Mouse (Mus musculus) heart, embryonic 15.5 days (tissue): ENCODE measurements around the gene Tbx2. TPM values are rescaled to one million over a fixed set of nuclear protein-coding genes. Genes with fewer than 3 reads are reported as not detected.
A peak's percentile ranks its signal among the peaks of the same experiment; 100 is the strongest.

Experiments
- ATAC-seq: fragments of 200-750 bp; cut with Nextera tagmentation; replicated peaks from 2 replicates; pipeline ENCODE4 v1.8.0; 2017; ENCODE audit warnings: low read depth, moderate TSS enrichment; ENCODE audit not compliant: insufficient number of reproducible peaks, insufficient read depth, low FRiP score
- H3K27ac ChIP-seq: fragments of 300-500 bp; sonication (generic); 2 replicates; pipeline ENCODE4 v1.5.1; 2015; ENCODE audit warnings: mild to moderate bottlenecking, inconsistent platforms
- H3K27me3 ChIP-seq: fragments of 300-500 bp; sonication (generic); 2 replicates; pipeline ENCODE4 v1.6.1; 2015; ENCODE audit warnings: inconsistent platforms
- H3K36me3 ChIP-seq: fragments of 300-500 bp; sonication (generic); 2 replicates; pipeline ENCODE4 v1.6.1; 2015; ENCODE audit warnings: mild to moderate bottlenecking, inconsistent platforms
- H3K4me1 ChIP-seq: fragments of 300-500 bp; sonication (generic); replicated peaks from 2 replicates; pipeline ENCODE4 v1.6.1; 2015; ENCODE audit warnings: inconsistent platforms
- H3K4me2 ChIP-seq: fragments of 300-500 bp; sonication (generic); 2 replicates; pipeline ENCODE4 v1.6.1; 2015; ENCODE audit warnings: inconsistent platforms, mild to moderate bottlenecking, moderate library complexity
- H3K4me3 ChIP-seq: fragments of 300-500 bp; sonication (generic); 2 replicates; pipeline ENCODE4 v1.5.1; 2015; ENCODE audit warnings: mild to moderate bottlenecking, inconsistent platforms
- H3K9ac ChIP-seq: fragments of 300-500 bp; sonication (generic); 2 replicates; pipeline ENCODE4 v1.6.1; 2015; ENCODE audit warnings: mild to moderate bottlenecking, inconsistent platforms
- H3K9me3 ChIP-seq: fragments of 300-500 bp; sonication (generic); replicated peaks from 2 replicates; pipeline ENCODE4 v1.6.1; 2016; ENCODE audit warnings: inconsistent platforms
- WGBS: fragments of 180-500 bp; shearing (Covaris S2); methylation state at CpG from one replicate; pipeline ENCODE4 v1.1.7; 2015; ENCODE audit warnings: mixed read lengths; 5-methylcytosine and 5-hydroxymethylcytosine counted together
- polyA plus RNA-seq: library from polyadenylated mRNA; unstranded; fragments of >200 nt; fragmentation: Nextera tagmentation; extraction: Ambion mirVana; gene quantifications from 2 replicates; pipeline ENCODE4 v1.2.1, GENCODE M21; 2015

Gene Tbx2
- polyA plus RNA-seq, 1 experiment from 2014 or later = 2.6 TPM

- Histone ChIP-seq H3K4me3 (no peak overlapping the region), H3K27ac (no peak overlapping the region), H3K4me1 (peaks cover 20% of the 10 kb centered on the region), H3K27me3 (peaks cover 37% of the 10 kb centered on the region), H3K4me2 (no peak overlapping the region), H3K9me3 (no peaks in the 10 kb centered on the region), H3K9ac (no peak overlapping the region), H3K36me3 (no peaks in the 10 kb centered on the region)
- 76% methylated on average over 11 of the region's 11 CpGs for WGBS
- ATAC-seq = no peak
These were observed 25.0 kb upstream of the Tbx2 start for GRCm38 (mm10) chr11:85807353-85807752.

GRCm38 (mm10) chr11:85811229-85811628 lies 21.1 kb upstream of the Tbx2 start:
- H3K9ac ChIP-seq = no peak overlapping the region
- H3K27ac ChIP-seq = no peak overlapping the region
- no peak overlapping the region for H3K4me3 ChIP-seq
- no peaks in the 10 kb centered on the region for H3K9me3 ChIP-seq
- H3K36me3 ChIP-seq = no peaks in the 10 kb centered on the region
- peaks cover 33% of the 10 kb centered on the region for H3K27me3 ChIP-seq
- H3K4me2 ChIP-seq = no peak overlapping the region
- ATAC-seq = no peak
- H3K4me1 ChIP-seq = peaks cover 14% of the 10 kb centered on the region
- WGBS = 51% methylated on average over 4 of the region's 4 CpGs

- Histone ChIP-seq H3K27ac (no peak overlapping the region), H3K27me3 (peaks cover 32% of the 10 kb centered on the region), H3K4me2 (no peak overlapping the region), H3K4me3 (no peak overlapping the region), H3K4me1 (peaks cover 14% of the 10 kb centered on the region), H3K9me3 (no peaks in the 10 kb centered on the region), H3K36me3 (no peaks in the 10 kb centered on the region), H3K9ac (no peak overlapping the region)
- no peak for ATAC-seq
- 92% methylated on average over 5 of the region's 5 CpGs for WGBS
These were observed 20.7 kb upstream of the Tbx2 start for GRCm38 (mm10) chr11:85811676-85812075.

- no peak for ATAC-seq
- Histone ChIP-seq H3K4me1 (peaks cover 14% of the 10 kb centered on the region), H3K9ac (no peak overlapping the region), H3K4me2 (no peak overlapping the region), H3K9me3 (no peaks in the 10 kb centered on the region), H3K27ac (no peak overlapping the region), H3K4me3 (no peak overlapping the region), H3K36me3 (no peaks in the 10 kb centered on the region), H3K27me3 (peaks cover 25% of the 10 kb centered on the region)
- WGBS = 86% methylated on average over 12 of the region's 12 CpGs
These were observed 20.0 kb upstream of the Tbx2 start for GRCm38 (mm10) chr11:85812201-85812966.

- Histone ChIP-seq H3K4me3 (no peak overlapping the region), H3K27me3 (peaks cover 26% of the 10 kb centered on the region), H3K9ac (no peak overlapping the region), H3K36me3 (no peaks in the 10 kb centered on the region), H3K9me3 (no peaks in the 10 kb centered on the region), H3K27ac (no peak overlapping the region), H3K4me1 (peaks cover 29% of the 10 kb centered on the region), H3K4me2 (no peak overlapping the region)
- no peak; the same call in 1 of the 2 replicates for ATAC-seq
- 35% methylated on average over 4 of the region's 4 CpGs for WGBS
These were observed 17.7 kb upstream of the Tbx2 start for GRCm38 (mm10) chr11:85814678-85815077.

- Histone ChIP-seq H3K36me3 (no peaks in the 10 kb centered on the region), H3K4me2 (no peak overlapping the region), H3K9ac (no peak overlapping the region), H3K27me3 (peaks cover 39% of the 10 kb centered on the region), H3K4me1 (peaks cover 26% of the 10 kb centered on the region), H3K4me3 (no peak overlapping the region), H3K9me3 (no peaks in the 10 kb centered on the region), H3K27ac (no peak overlapping the region)
- no peak for ATAC-seq
- 84% methylated on average over 5 of the region's 5 CpGs for WGBS
These were observed 15.9 kb upstream of the Tbx2 start for GRCm38 (mm10) chr11:85816471-85816870.

GRCm38 (mm10) chr11:85818401-85818800 lies 13.9 kb upstream of the Tbx2 start:
- H3K9ac ChIP-seq = no peak overlapping the region
- peaks cover 30% of the 10 kb centered on the region for H3K27me3 ChIP-seq
- H3K27ac ChIP-seq = no peak overlapping the region; the same call in 1 of the 2 replicates
- 42% methylated on average over 3 of the region's 3 CpGs for WGBS
- no peak overlapping the region for H3K4me3 ChIP-seq
- H3K36me3 ChIP-seq = no peaks in the 10 kb centered on the region
- ATAC-seq = no peak
- peaks cover 33% of the 10 kb centered on the region for H3K4me1 ChIP-seq
- H3K4me2 ChIP-seq = no peak overlapping the region
- no peaks in the 10 kb centered on the region for H3K9me3 ChIP-seq

- H3K4me3 ChIP-seq = no peak overlapping the region
- no peaks in the 10 kb centered on the region for H3K36me3 ChIP-seq
- no peaks in the 10 kb centered on the region for H3K9me3 ChIP-seq
- no peak overlapping the region for H3K27ac ChIP-seq
- H3K4me2 ChIP-seq = no peak overlapping the region
- no peak for ATAC-seq
- peaks cover 26% of the 10 kb centered on the region for H3K4me1 ChIP-seq
- H3K9ac ChIP-seq = no peak overlapping the region
- H3K27me3 ChIP-seq = peaks cover 46% of the 10 kb centered on the region
- WGBS = 81% methylated on average over 3 of the region's 3 CpGs
These were observed 11.4 kb upstream of the Tbx2 start for GRCm38 (mm10) chr11:85820959-85821358.

GRCm38 (mm10) chr11:85821659-85822058 lies 10.7 kb upstream of the Tbx2 start:
- H3K9ac ChIP-seq = no peak overlapping the region
- no peak overlapping the region for H3K4me2 ChIP-seq
- peaks cover 52% of the 10 kb centered on the region for H3K27me3 ChIP-seq
- WGBS = 73% methylated on average over 9 of the region's 9 CpGs
- H3K9me3 ChIP-seq = no peaks in the 10 kb centered on the region
- H3K36me3 ChIP-seq = no peaks in the 10 kb centered on the region
- peaks cover 26% of the 10 kb centered on the region for H3K4me1 ChIP-seq
- no peak for ATAC-seq
- no peak overlapping the region for H3K27ac ChIP-seq
- no peak overlapping the region for H3K4me3 ChIP-seq

- ATAC-seq = peak; percentile 32; the same call in 1 of the 2 replicates
- no peak overlapping the region for H3K4me2 ChIP-seq
- no peaks in the 10 kb centered on the region for H3K36me3 ChIP-seq
- H3K27me3 ChIP-seq = peaks cover 66% of the 10 kb centered on the region
- no peak overlapping the region for H3K4me3 ChIP-seq
- 13% methylated on average over 6 of the region's 6 CpGs for WGBS
- H3K9ac ChIP-seq = no peak overlapping the region
- no peaks in the 10 kb centered on the region for H3K9me3 ChIP-seq
- no peak overlapping the region for H3K27ac ChIP-seq
- H3K4me1 ChIP-seq = peaks cover 26% of the 10 kb centered on the region
These were observed 9.2 kb upstream of the Tbx2 start for GRCm38 (mm10) chr11:85823181-85823580.

- no peak overlapping the region for H3K9ac ChIP-seq
- H3K27me3 ChIP-seq = peaks cover 72% of the 10 kb centered on the region
- 84% methylated on average over 4 of the region's 4 CpGs for WGBS
- H3K27ac ChIP-seq = no peak overlapping the region
- H3K9me3 ChIP-seq = no peaks in the 10 kb centered on the region
- peaks cover 20% of the 10 kb centered on the region for H3K4me1 ChIP-seq
- no peak overlapping the region for H3K4me3 ChIP-seq
- H3K36me3 ChIP-seq = no peaks in the 10 kb centered on the region
- no peak overlapping the region for H3K4me2 ChIP-seq
- ATAC-seq = no peak
These were observed 8.6 kb upstream of the Tbx2 start for GRCm38 (mm10) chr11:85823794-85824193.

GRCm38 (mm10) chr11:85825031-85825430 lies 7.3 kb upstream of the Tbx2 start:
- H3K9me3 ChIP-seq = no peaks in the 10 kb centered on the region
- no peaks in the 10 kb centered on the region for H3K36me3 ChIP-seq
- H3K27ac ChIP-seq = no peak overlapping the region
- H3K4me3 ChIP-seq = no peak overlapping the region
- H3K4me1 ChIP-seq = peaks cover 26% of the 10 kb centered on the region
- H3K27me3 ChIP-seq = peaks cover 79% of the 10 kb centered on the region
- ATAC-seq = no peak
- no peak overlapping the region for H3K4me2 ChIP-seq
- H3K9ac ChIP-seq = no peak overlapping the region
- 81% methylated on average over 10 of the region's 10 CpGs for WGBS
